Mouse (Mus musculus) bone marrow, adult 2 months (tissue): ENCODE results near the gene Arhgef19. TPM values are rescaled to one million over a fixed set of nuclear protein-coding genes. Genes with fewer than 3 reads are reported as not detected.
A peak's percentile ranks its signal among the peaks of the same experiment; 100 is the strongest.

Experiments used
- H3K27ac ChIP-seq: fragments of 200-500 bp; 2 replicates; pipeline ENCODE4 v1.5.1; 2012; ENCODE audit warnings: low read depth, mild to moderate bottlenecking, control low read depth, inconsistent platforms, low read length; ENCODE audit not compliant: control insufficient read depth, poor library complexity, insufficient read depth
- H3K4me1 ChIP-seq: fragments of 200-500 bp; 2 replicates; pipeline ENCODE4 v1.6.1; 2011; ENCODE audit warnings: low read length; ENCODE audit not compliant: control insufficient read depth, insufficient read depth
- H3K4me3 ChIP-seq: fragments of 200-500 bp; replicated peaks from 2 replicates; pipeline ENCODE3; 2011; ENCODE audit warnings: mild to moderate bottlenecking, low read depth, low read length, control low read depth; ENCODE audit not compliant: control insufficient read depth
- CTCF ChIP-seq: fragments of 200-500 bp; IDR thresholded peaks from 2 replicates; pipeline ENCODE4 v1.5.1; 2011; ENCODE audit warnings: low read length, control low read depth; ENCODE audit not compliant: control insufficient read depth, insufficient read depth
- POLR2A ChIP-seq: fragments of 200-500 bp; IDR thresholded peaks from 2 replicates; pipeline ENCODE4 v1.6.1; 2011; ENCODE audit warnings: low read depth, mild to moderate bottlenecking, control low read depth, low read length, borderline replicate concordance; ENCODE audit not compliant: control insufficient read depth
- WGBS: fragments of 180-500 bp; shearing (Covaris S2); methylation state at CpG from one replicate; pipeline ENCODE4 v1.1.7; 2018; 5-methylcytosine and 5-hydroxymethylcytosine counted together
- polyA plus RNA-seq: library from polyadenylated mRNA; stranded (reverse); fragments of >200 nt; gene quantifications from 2 replicates; pipeline ENCODE4 v1.2.4, GENCODE M21; 2011; ENCODE audit warnings: low replicate concordance; ENCODE audit not compliant: missing spikeins, insufficient read depth, insufficient read length

The Arhgef19 gene
- polyA plus RNA-seq, 1 experiment = 1.1 TPM

DNA sequence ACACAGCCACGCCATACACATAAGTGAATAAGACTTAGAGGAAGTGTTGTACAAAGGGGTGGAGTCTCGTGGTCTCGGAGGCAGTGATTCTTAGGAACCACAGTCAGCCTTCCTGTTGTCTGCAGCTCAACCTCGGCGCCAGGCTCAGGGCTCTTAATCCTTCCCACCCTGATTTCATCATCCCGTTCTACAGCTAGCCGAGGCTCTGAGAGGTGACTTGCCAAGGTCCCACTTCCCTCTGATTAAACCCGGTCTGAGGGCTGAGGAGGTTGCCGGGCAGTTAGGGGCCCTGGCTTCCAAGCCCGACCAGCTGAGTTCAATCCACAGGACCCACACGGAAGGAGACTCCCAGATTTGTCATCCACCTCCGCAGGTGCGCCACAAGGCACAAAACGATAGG is 33.6 kb downstream of the Arhgef19 start:
- Histone ChIP-seq H3K4me3 (peak overlapping the region; percentile 10), H3K4me1 (peaks cover 4% of the 10 kb centered on the region), H3K27ac (peak overlapping the region; percentile 67)
- WGBS = 2% methylated on average over 14 of the region's 14 CpGs
- TF ChIP-seq POLR2A = 0 out of 2 replicates have a peak, but pooled peaks have one; percentile 42
- no peak for TF ChIP-seq CTCF

DNA sequence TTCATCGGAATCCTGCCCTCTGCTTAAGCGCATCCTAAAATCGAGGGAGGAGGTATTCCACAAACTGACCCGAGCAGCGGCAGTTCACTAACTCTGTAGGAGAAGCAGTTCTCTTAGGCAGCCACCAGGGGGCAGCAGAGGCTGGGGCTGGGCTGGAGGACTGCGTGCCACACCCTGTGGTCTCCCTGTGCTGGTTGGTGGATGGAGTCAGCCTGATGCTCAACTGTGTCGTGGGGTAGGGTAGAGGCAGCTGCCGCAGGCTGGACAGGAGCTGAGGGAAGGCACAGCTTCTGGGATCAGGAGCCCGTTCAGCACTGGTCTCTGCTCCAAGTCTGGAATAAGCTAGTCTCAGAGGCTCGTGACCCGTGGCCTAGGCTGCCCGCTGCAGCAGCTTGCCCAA is 34.0 kb downstream of the Arhgef19 start:
- 24% methylated on average over 12 of the region's 12 CpGs for WGBS
- Histone ChIP-seq H3K4me1 (peaks cover 4% of the 10 kb centered on the region), H3K27ac (peak overlapping the region; percentile 67), H3K4me3 (peak overlapping the region; percentile 10)
- peak; percentile 94 for TF ChIP-seq CTCF
- TF ChIP-seq POLR2A = no peak

DNA sequence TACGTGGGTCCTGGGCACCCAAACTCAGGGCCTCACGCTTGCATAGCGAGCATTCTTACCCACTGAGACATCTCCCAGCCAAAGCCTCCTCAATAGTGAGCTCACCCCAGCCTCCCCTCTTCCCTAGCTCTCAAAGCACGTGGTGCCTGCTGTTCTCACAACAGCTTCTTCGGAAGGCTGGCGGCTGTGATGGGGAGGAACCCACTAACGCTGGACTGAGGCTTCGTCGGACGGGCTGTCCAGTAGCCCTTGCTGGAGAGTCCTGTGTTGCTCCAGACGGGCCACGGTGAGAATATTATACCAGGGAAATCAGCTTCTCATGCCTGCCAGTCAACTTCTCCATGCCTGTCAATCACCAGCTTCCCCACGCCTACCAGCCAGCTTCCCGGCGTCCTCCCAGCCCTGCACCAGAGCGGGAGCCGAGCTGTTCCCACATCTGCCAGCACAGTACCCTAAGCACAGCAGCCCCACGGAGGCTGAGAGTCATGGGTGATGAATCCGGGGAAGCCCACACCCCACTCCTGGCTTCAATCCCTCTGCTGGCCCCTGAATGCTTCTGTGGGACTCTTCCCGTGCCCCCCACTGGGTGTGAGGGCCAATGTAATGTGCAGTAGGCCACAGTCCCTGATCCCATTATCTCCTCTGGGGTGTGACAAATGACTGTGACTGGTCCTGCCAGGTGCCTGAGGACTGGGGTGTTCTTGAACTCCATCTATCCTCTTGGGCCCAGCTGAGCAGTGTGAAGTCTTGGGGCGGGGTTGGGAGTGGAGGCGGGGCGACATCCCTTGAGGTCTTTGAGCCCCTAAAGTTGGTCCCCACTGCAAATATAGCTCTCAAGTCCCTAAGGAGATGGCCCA is 35.4 kb downstream of the Arhgef19 start:
- TF ChIP-seq CTCF = no peak
- TF ChIP-seq POLR2A = no peak
- no peak overlapping the region for H3K4me3 ChIP-seq
- WGBS = 74% methylated on average over 23 of the region's 23 CpGs

DNA sequence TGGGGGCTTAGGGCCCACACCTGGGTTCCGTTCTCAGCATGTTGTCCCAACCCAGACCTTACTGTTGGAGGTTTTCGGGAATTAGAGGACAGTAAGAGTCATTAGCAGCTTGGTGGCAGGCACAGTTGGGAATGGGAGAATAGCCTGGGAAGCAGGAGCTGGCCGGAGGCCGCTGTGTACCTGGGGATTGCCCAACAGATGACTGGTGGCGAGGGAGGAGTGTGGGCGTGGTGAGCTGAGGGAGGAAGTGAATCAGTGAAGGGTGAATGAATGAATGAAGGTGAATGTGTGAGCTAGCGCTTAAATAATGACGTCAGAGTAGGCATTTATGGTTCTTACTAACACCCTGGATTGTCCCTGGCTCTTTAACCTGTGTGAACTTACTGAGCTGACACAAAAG is 37.9 kb downstream of the Arhgef19 start:
- WGBS = 68% methylated on average over 8 of the region's 8 CpGs
- Histone ChIP-seq H3K4me3 (no peak overlapping the region), H3K4me1 (peaks cover 4% of the 10 kb centered on the region), H3K27ac (no peak overlapping the region)
- TF ChIP-seq CTCF = no peak
- no peak for TF ChIP-seq POLR2A

More for the DNA sequence above, 35.4 kb downstream of the Arhgef19 start:
- Histone ChIP-seq H3K27ac (no peak overlapping the region), H3K4me1 (peaks cover 4% of the 10 kb centered on the region)

DNA sequence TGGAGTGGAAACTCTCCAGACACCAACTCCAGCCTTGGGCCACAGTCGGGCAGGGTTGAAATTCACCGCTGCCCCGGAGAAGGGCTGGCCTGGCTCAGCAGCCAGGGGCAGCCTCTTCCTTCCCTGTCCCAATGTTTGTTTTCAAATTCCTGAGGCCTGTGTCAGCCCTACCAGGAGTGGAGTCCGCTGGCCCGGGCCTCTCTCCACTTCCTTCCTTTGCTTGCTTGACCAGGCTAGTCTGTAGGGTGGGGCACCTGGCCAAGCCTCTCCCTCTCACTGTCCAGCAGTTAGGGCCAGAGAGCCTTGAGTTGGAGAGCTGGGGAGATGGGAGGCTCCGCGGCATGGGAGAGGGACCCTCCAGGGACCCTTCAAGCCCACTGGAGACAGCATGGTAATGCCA is 38.9 kb downstream of the Arhgef19 start:
- peak overlapping the region; percentile 20; the same call in 1 of the 2 replicates for H3K27ac ChIP-seq

DNA sequence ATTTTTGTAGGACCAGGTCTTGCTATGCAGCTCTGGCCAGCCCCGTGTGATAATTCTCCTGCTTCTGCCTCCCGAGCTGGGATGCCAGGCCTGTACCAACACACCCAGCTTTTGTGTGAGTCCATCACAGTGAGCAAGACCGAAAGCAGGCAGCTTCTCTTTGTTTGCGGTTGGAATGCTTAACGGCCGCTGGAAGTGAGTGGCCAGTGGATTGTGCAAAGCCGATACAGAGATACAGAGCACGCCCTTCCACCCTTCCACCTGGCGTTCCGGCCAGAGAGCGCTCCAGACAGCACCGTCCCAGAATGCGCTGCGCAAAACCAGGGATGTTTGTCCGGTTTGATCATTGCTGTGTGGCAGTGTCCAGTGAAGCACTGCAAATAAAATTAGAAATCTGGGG is 40.0 kb downstream of the Arhgef19 start:
- WGBS = 81% methylated on average over 15 of the region's 15 CpGs
- Histone ChIP-seq H3K4me3 (no peak overlapping the region), H3K27ac (no peak overlapping the region), H3K4me1 (peaks cover 2% of the 10 kb centered on the region; the same call in 1 of the 2 replicates)
- TF ChIP-seq POLR2A = no peak
- TF ChIP-seq CTCF = no peak

More for the DNA sequence above, 38.9 kb downstream of the Arhgef19 start:
- WGBS = 59% methylated on average over 7 of the region's 7 CpGs
- Histone ChIP-seq H3K4me3 (no peak overlapping the region), H3K4me1 (peaks cover 2% of the 10 kb centered on the region; the same call in 1 of the 2 replicates)
- TF ChIP-seq CTCF (no peak), POLR2A (no peak)

DNA sequence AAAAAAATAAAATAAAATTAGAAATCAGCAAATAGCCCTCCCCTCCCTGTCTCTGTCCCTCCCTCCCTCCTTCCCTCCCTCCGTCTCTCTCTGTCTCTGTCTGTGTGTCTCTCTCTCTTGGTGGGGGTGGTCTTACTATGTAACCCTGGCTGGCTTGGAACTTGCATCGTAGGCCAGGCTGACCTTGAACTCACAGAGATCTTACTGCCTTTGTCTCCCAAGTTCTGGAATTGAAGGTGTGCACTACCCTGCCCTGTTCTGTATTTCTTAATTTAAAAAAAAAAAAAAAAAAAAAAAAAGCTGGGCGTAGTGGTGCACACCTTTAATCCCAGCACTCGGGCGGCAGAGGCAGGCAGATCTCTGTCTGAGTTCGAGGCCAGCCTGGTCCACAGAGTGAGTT is 40.5 kb downstream of the Arhgef19 start:
- Histone ChIP-seq H3K4me3 (no peak overlapping the region), H3K4me1 (peaks cover 2% of the 10 kb centered on the region; the same call in 1 of the 2 replicates), H3K27ac (no peak overlapping the region)
- WGBS = 86% methylated on average over 6 of the region's 6 CpGs
- no peak for TF ChIP-seq POLR2A
- no peak for TF ChIP-seq CTCF

DNA sequence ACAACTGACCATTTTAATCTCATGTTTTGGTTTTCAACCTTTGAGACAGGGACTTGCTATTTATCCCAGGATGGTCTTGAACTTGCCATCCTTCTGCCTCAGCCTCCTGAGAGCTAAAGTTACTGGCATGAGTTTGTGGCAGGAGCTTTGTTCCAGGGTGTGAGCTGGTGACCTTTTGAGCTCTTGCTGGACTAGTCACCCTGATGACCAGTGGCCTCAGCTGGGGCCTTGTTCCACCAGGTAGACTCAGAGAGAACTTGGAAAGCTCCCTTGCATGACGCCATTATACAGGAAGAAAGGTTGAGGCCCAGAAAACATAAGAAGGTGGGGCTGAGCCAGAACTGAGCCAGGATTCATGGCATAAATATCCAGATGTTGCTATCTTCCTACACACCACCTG is 41.2 kb downstream of the Arhgef19 start:
- H3K27ac ChIP-seq = no peak overlapping the region
- no peak overlapping the region for H3K4me3 ChIP-seq
- no peak for TF ChIP-seq POLR2A
- no peak for TF ChIP-seq CTCF
- H3K4me1 ChIP-seq = peaks cover 2% of the 10 kb centered on the region; the same call in 1 of the 2 replicates
- WGBS = 86% methylated on average over 1 of the region's 1 CpGs
